Mouse (Mus musculus): ENCODE data around the gene Kdm7a.

GRCm38 (mm10) chr6:39187227-39187626 lies 19.4 kb downstream of the Kdm7a start:
- TF ChIP-seq USF1 (IDR thresholded peaks at IDR 0.05; ENCODE audit: low read depth) (no peak), POLR2A (IDR thresholded peaks at IDR 0.05; ENCODE audit: insufficient read length, low read depth) (no peak), TCF12 (IDR thresholded peaks at IDR 0.05; ENCODE audit: insufficient read depth, poor library complexity, severe bottlenecking) (no peak), MAX (IDR thresholded peaks at IDR 0.05; ENCODE audit: low read depth) (no peak), CEBPB (IDR thresholded peaks at IDR 0.05; ENCODE audit: insufficient read depth, poor library complexity, severe bottlenecking) (no peak), MYOD1 (IDR thresholded peaks at IDR 0.05; ENCODE audit: control insufficient read depth in 1 of 3, insufficient read length in 2 of 3, low read depth in 2 of 3) (no peak), POLR2AphosphoS2 (IDR thresholded peaks at IDR 0.05; ENCODE audit: insufficient read length, low read depth) (no peak), E2F4 (IDR thresholded peaks at IDR 0.05; ENCODE audit: insufficient read depth) (no peak), SRF (IDR thresholded peaks at IDR 0.05; ENCODE audit: control insufficient read depth, insufficient read length, low read depth) (no peak)

Measured in myocyte (in vitro differentiated cells).